Mouse (Mus musculus): ENCODE results near the gene Cdnf.

The Cdnf gene

GRCm38 (mm10) chr2:3512552-3513454, at the start of gene Cdnf, which contains the start of the genes Gm45902 and Hspa14:
TSS of gene Cdnf (plus strand) at chr2:3513030.
TSS of gene Gm45902 (minus strand) at chr2:3512790.
TSS of gene Hspa14 (minus strand) at chr2:3512814.
- DNase-seq (ENCODE audit: extremely low read depth, insufficient read length, low spot score): peak; percentile 94

- DNase-seq (ENCODE audit: extremely low read depth, insufficient read length, low spot score): no peak
These were observed 38.9 kb upstream of the Cdnf start for GRCm38 (mm10) chr2:3473891-3474290.

- DNase-seq (ENCODE audit: extremely low read depth, insufficient read length, low spot score): peak; percentile 85
These were observed 38.4 kb upstream of the Cdnf start for GRCm38 (mm10) chr2:3474361-3474805.

GRCm38 (mm10) chr2:3474861-3475283, 38.0 kb upstream of the Cdnf start, which contains the start of gene Suv39h2:
TSS of gene Suv39h2 (minus strand) at chr2:3475031.
- peak; percentile 96 for DNase-seq (ENCODE audit: extremely low read depth, insufficient read length, low spot score)

- no peak for DNase-seq (ENCODE audit: extremely low read depth, insufficient read length, low spot score)
These were observed 37.0 kb upstream of the Cdnf start for GRCm38 (mm10) chr2:3475746-3476251.

GRCm38 (mm10) chr2:3480239-3480638, 32.6 kb upstream of the Cdnf start:
- no peak for DNase-seq (ENCODE audit: extremely low read depth, insufficient read length, low spot score)

GRCm38 (mm10) chr2:3489816-3490215, 23.0 kb upstream of the Cdnf start:
- DNase-seq (ENCODE audit: extremely low read depth, insufficient read length, low spot score): no peak

GRCm38 (mm10) chr2:3493833-3494409, 18.9 kb upstream of the Cdnf start:
- DNase-seq (ENCODE audit: extremely low read depth, insufficient read length, low spot score): no peak

GRCm38 (mm10) chr2:3499543-3499942, 13.3 kb upstream of the Cdnf start:
- no peak for DNase-seq (ENCODE audit: extremely low read depth, insufficient read length, low spot score)

GRCm38 (mm10) chr2:3500886-3501285, 11.9 kb upstream of the Cdnf start:
- DNase-seq (ENCODE audit: extremely low read depth, insufficient read length, low spot score): no peak

GRCm38 (mm10) chr2:3512076-3512475, 754 bp upstream of the Cdnf start:
- no peak for DNase-seq (ENCODE audit: extremely low read depth, insufficient read length, low spot score)

- DNase-seq (ENCODE audit: extremely low read depth, insufficient read length, low spot score): no peak
These were observed 9.7 kb downstream of the Cdnf start for GRCm38 (mm10) chr2:3522558-3522957.

- no peak for DNase-seq (ENCODE audit: extremely low read depth, insufficient read length, low spot score)
These were observed 13.5 kb downstream of the Cdnf start for GRCm38 (mm10) chr2:3526288-3526687.

- DNase-seq (ENCODE audit: extremely low read depth, insufficient read length, low spot score): no peak
These were observed 28.7 kb downstream of the Cdnf start for GRCm38 (mm10) chr2:3541307-3542079.

GRCm38 (mm10) chr2:3546055-3546454, 33.2 kb downstream of the Cdnf start:
- no peak for DNase-seq (ENCODE audit: extremely low read depth, insufficient read length, low spot score)

GRCm38 (mm10) chr2:3546588-3546987, 33.8 kb downstream of the Cdnf start:
- peak; percentile 14 for DNase-seq (ENCODE audit: extremely low read depth, insufficient read length, low spot score)

GRCm38 (mm10) chr2:3570186-3570585, 57.4 kb downstream of the Cdnf start, which contains the start of gene Fam107b:
TSS of gene Fam107b (plus strand) at chr2:3570488.
- DNase-seq (ENCODE audit: extremely low read depth, insufficient read length, low spot score): no peak

GRCm38 (mm10) chr2:3570606-3571005, 57.8 kb downstream of the Cdnf start:
- DNase-seq (ENCODE audit: extremely low read depth, insufficient read length, low spot score): no peak

GRCm38 (mm10) chr2:3573883-3574282, 61.1 kb downstream of the Cdnf start:
- no peak for DNase-seq (ENCODE audit: extremely low read depth, insufficient read length, low spot score)

- no peak for DNase-seq (ENCODE audit: extremely low read depth, insufficient read length, low spot score)
These were observed 62.3 kb downstream of the Cdnf start for GRCm38 (mm10) chr2:3575140-3575539.
